Mouse (Mus musculus) midbrain, embryonic 13.5 days (tissue): ENCODE measurements around the gene Ubc. TPM values are rescaled to one million over a fixed set of nuclear protein-coding genes. Genes with fewer than 3 reads are reported as not detected.
"Not testable (repeated sequence)": the region's sequence is repeated elsewhere in the genome, so short reads cannot be mapped to it uniquely, and the experiment has no call there.

Source experiments
- ATAC-seq: fragments of 200-750 bp; cut with Nextera tagmentation; 2 replicates; pipeline ENCODE4 v1.8.0; 2017; ENCODE audit warnings: mild to moderate bottlenecking, moderate TSS enrichment, moderate library complexity
- H3K27ac ChIP-seq: fragments of 300-500 bp; sonication (generic); 2 replicates; pipeline ENCODE4 v1.5.1; 2015; ENCODE audit warnings: inconsistent platforms, mild to moderate bottlenecking, moderate library complexity
- H3K27me3 ChIP-seq: fragments of 300-500 bp; sonication (generic); 2 replicates; pipeline ENCODE4 v1.6.1; 2015; ENCODE audit warnings: mild to moderate bottlenecking, inconsistent platforms
- H3K36me3 ChIP-seq: fragments of 300-500 bp; sonication (generic); 2 replicates; pipeline ENCODE4 v1.6.1; 2015; ENCODE audit warnings: mild to moderate bottlenecking, inconsistent platforms
- H3K4me1 ChIP-seq: fragments of 300-500 bp; sonication (generic); replicated peaks from 2 replicates; pipeline ENCODE4 v1.6.1; 2015; ENCODE audit warnings: inconsistent platforms
- H3K4me2 ChIP-seq: fragments of 300-500 bp; sonication (generic); replicated peaks from 2 replicates; pipeline ENCODE4 v1.6.1; 2015; ENCODE audit warnings: moderate library complexity, mild to moderate bottlenecking, inconsistent platforms
- H3K4me3 ChIP-seq: fragments of 300-500 bp; sonication (generic); replicated peaks from 2 replicates; pipeline ENCODE4 v1.5.1; 2015; ENCODE audit warnings: mild to moderate bottlenecking, inconsistent platforms
- H3K9ac ChIP-seq: fragments of 300-500 bp; sonication (generic); replicated peaks from 2 replicates; pipeline ENCODE4 v1.6.1; 2015; ENCODE audit warnings: mild to moderate bottlenecking, inconsistent platforms
- H3K9me3 ChIP-seq: fragments of 300-500 bp; sonication (generic); 2 replicates; pipeline ENCODE4 v1.6.1; 2016; ENCODE audit warnings: mild to moderate bottlenecking, inconsistent platforms
- WGBS: fragments of 180-500 bp; shearing (Covaris S2); methylation state at CpG from one replicate; pipeline ENCODE4 v1.1.7; 2015; 5-methylcytosine and 5-hydroxymethylcytosine counted together
- polyA plus RNA-seq: library from polyadenylated mRNA; unstranded; fragments of >200 nt; fragmentation: Nextera tagmentation; extraction: Ambion mirVana; gene quantifications from 2 replicates; pipeline ENCODE4 v1.2.1, GENCODE M21; 2015

The Ubc gene
- 1,275 and 1,322 TPM in 2 replicates for polyA plus RNA-seq

DNA sequence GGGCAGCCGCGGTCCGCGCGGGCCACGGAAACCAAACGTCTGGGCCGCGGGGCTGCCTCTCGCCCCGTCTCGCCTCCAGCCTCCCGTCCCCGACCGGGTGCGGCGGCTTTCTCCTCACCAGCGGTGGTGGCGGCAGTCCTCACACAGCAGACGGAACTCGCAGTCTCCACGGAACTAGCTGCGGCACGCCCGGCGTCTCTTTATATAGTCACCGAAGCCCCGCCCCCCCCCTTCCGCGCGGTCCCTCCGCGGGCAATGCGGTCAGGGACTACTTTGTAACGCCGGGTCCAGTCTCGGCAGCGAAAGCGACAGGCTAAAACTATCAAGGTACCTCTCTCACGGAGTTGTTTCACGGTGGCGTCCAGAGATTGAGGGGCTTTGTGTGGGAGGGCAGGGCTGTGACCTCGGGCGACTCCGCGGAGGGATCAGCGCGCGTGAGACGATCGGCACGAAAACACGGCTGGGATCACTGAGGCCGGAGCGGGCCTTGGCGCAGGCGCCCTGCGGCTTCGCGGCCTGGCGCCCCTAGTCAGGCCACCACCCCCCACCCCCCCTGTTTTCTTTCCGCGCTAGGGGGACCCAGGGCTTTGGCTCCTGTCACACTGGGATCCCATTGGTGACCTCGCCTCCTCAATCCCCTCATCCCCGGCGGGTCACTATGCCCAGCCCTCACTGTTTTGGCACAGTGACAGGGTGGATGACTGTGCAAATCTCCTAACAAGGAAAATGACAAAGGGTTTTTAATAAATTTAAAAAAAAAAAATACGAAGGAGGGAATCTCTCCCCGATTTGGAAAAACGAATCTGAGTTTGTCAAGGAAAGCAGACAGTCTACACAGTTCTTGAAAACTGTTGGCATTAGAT lies at the start of gene Ubc:
Gene Ubc, minus strand, starts transcription at position 624 of the 863 bp plus-strand sequence.
- peak; percentile 55 for ATAC-seq
- Histone ChIP-seq H3K9ac (peak within 1 kb of the TSS; percentile 100), H3K27ac (peak within 1 kb of the TSS; percentile 98), H3K4me2 (peak within 1 kb of the TSS; percentile 100), H3K27me3 (no peaks in the 10 kb centered on the region), H3K9me3 (no peaks in the 10 kb centered on the region), H3K36me3 (peaks cover 12% of the 10 kb centered on the region), H3K4me1 (peaks cover 44% of the 10 kb centered on the region), H3K4me3 (peak within 1 kb of the TSS; percentile 99)
- under 1% methylated on average over 69 of the region's 69 CpGs for WGBS

DNA sequence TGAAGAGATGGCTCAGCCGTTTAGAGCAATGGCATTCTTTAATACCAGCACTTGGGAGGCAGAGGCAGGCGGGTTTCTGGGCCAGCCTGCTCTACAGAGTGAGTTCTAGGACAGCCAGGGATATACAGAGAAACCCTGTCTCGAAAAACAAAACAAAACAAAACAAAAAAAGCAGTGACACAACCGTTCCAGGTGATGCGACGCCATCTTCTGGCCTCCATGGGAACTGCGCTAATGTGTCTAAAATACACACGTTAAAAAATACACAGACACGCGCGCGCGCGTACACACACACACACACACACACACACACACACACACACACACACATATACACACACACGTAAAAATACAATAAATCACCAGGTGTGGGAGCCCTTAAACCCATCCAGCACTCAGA lies 44.3 kb upstream of the Ubc start:
- 60% methylated on average over 15 of the region's 15 CpGs for WGBS
- H3K27ac ChIP-seq, ATAC-seq, H3K27me3 ChIP-seq, H3K9ac ChIP-seq, H3K9me3 ChIP-seq: not testable (repeated sequence)
- Histone ChIP-seq H3K4me2 (peak overlapping the region; percentile 95), H3K36me3 (peaks cover 26% of the 10 kb centered on the region), H3K4me1 (peaks cover 13% of the 10 kb centered on the region), H3K4me3 (peak overlapping the region; percentile 91)

DNA sequence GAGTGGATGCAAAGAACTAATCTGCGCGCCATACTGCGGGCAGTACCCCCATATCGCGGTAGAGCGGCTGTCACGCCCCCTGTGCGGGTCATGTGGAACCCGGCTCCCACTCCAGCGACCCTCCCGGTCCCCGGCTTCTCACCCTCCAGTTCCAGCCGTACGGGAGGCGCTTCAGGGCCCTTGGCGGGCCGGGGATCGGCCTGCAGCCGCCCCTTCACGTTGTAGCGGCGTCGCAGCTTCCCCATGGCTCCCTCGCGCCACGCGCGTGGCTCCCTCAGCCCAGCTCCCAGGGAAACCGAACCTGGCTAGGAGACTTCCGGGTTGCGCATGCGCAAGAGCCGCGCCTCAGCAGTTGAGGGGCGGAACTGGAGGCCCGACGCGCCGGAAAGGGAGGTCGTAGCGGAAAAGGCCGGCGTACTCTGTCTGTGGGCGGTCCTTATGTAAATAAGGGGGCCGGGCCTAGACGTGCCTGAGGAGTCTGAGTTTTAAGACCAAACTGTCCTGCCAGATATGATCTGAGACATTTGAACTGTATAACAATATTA lies 43.9 kb upstream of the Ubc start, which contains the start of gene Dhx37:
Gene Dhx37, minus strand, starts transcription at position 329 of the 545 bp plus-strand sequence.
- WGBS: under 1% methylated on average over 46 of the region's 46 CpGs
- Histone ChIP-seq H3K36me3 (peaks cover 30% of the 10 kb centered on the region), H3K9me3 (no peaks in the 10 kb centered on the region), H3K27me3 (no peaks in the 10 kb centered on the region), H3K4me2 (peak within 1 kb of the TSS; percentile 95), H3K4me1 (peaks cover 13% of the 10 kb centered on the region), H3K4me3 (peak within 1 kb of the TSS; percentile 91), H3K9ac (peak within 1 kb of the TSS; percentile 94), H3K27ac (peak within 1 kb of the TSS; percentile 60; the same call in 1 of the 2 replicates)
- peak; percentile 97 for ATAC-seq

DNA sequence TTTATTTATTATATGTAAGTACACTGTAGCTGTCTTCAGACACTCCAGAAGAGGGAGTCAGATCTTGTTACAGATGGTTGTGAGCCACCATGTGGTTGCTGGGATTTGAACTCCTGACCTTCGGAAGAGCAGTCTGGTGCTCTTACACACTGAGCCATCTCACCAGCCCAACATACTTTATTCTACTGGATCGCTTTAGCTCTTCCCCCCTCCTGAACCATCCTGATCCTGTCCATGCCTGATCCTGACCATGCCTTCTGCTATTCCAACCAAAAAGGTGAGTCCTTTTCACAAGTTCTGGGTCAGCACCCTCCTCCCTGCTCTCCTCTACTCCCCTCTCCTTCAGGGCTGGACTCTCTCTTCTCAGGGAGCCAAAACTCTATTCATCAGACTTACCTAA lies 42.3 kb upstream of the Ubc start:
- peaks cover 46% of the 10 kb centered on the region for H3K36me3 ChIP-seq
- not testable (repeated sequence) for H3K27me3 ChIP-seq, ATAC-seq, H3K27ac ChIP-seq, H3K4me3 ChIP-seq, H3K9me3 ChIP-seq, H3K9ac ChIP-seq
- H3K4me1 ChIP-seq: peaks cover 13% of the 10 kb centered on the region
- WGBS: 98% methylated on average over 2 of the region's 2 CpGs
- peak overlapping the region; percentile 95; the same call in 1 of the 2 replicates for H3K4me2 ChIP-seq

DNA sequence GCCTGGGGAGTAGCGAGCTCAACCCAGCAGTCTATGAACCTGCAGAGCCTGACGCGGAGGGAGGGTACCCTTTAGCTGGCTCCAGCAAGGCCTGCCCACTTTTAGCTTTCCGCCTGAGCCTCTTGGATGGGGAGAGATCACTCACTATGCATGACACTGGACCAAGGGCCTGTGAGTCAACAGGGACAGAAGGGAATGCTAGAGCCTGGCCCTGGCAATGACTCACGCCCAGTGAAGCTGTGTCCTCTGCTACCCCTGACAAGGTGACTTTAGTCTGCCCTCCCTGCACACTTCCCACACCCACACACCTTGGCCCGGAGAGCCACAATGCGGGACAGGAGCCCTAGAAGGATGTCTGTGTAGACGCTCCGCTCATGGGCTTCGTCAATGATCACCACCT lies 36.3 kb upstream of the Ubc start:
- no peak for ATAC-seq

DNA sequence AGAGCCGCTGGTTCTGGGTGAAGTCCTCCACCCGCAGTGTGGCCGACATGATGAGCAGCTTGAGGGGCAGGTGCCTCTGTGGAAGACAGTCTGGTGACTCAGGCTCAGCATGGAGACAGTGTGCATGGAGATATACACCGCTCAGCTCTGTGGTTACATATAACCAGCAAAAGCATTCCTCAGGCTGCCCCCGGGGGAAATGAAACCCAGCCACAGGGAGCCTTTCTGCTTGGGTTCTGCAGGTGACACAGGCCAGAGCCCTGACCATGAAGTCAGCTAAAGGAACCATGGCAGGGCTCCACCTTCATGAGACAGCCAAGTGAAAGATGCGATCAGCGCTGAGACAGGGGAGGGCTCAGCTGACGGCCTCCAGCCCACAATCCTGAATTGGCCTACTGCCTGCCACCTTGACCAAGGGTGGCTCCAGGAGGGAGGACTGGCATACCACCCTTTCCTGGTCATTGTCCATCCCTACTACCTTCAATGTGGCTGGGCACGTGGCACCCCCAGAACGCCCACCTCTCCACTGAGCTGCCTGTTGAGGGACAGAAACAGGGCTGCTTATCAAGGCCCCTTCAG lies 35.8 kb upstream of the Ubc start:
- no peak for ATAC-seq
- no peaks in the 10 kb centered on the region for H3K9me3 ChIP-seq
- no peak overlapping the region for H3K9ac ChIP-seq
- H3K4me1 ChIP-seq: no peaks in the 10 kb centered on the region
- H3K4me3 ChIP-seq: no peak overlapping the region
- H3K27me3 ChIP-seq: no peaks in the 10 kb centered on the region
- H3K27ac ChIP-seq: no peak overlapping the region
- peaks cover 99% of the 10 kb centered on the region for H3K36me3 ChIP-seq
- 91% methylated on average over 10 of the region's 10 CpGs for WGBS
- no peak overlapping the region for H3K4me2 ChIP-seq

More for the DNA sequence above, 36.3 kb upstream of the Ubc start:
- Histone ChIP-seq H3K9me3 (no peaks in the 10 kb centered on the region), H3K9ac (no peak overlapping the region), H3K4me2 (no peak overlapping the region), H3K27me3 (no peaks in the 10 kb centered on the region), H3K4me3 (no peak overlapping the region), H3K36me3 (peaks cover 99% of the 10 kb centered on the region), H3K27ac (no peak overlapping the region), H3K4me1 (no peaks in the 10 kb centered on the region)
- 96% methylated on average over 10 of the region's 10 CpGs for WGBS

DNA sequence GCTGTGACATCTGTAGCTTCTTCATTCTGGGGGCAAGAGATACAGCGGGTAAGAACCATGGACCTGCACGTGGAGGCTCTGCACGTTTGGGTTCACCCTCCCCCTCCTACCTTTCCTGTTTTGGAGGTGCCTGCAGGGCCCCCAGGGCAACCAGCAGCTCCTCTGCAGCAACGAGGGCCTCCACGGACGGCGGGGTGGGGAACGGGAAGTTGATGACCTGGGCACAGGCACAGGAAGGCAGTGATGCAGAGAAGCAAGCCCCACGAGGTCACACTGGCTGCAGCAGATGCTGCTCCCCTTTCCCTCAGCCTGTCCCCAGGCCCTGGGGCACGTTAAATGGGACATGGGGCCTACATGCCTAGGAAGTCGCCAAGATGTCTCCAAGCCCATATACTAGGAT lies 29.1 kb upstream of the Ubc start:
- Histone ChIP-seq H3K27ac (no peak overlapping the region), H3K27me3 (no peaks in the 10 kb centered on the region), H3K9ac (no peak overlapping the region; the same call in 1 of the 2 replicates), H3K9me3 (no peaks in the 10 kb centered on the region), H3K4me3 (no peak overlapping the region), H3K4me2 (no peak overlapping the region), H3K4me1 (no peaks in the 10 kb centered on the region), H3K36me3 (peaks cover 97% of the 10 kb centered on the region)
- WGBS: 84% methylated on average over 11 of the region's 11 CpGs
- ATAC-seq: no peak

DNA sequence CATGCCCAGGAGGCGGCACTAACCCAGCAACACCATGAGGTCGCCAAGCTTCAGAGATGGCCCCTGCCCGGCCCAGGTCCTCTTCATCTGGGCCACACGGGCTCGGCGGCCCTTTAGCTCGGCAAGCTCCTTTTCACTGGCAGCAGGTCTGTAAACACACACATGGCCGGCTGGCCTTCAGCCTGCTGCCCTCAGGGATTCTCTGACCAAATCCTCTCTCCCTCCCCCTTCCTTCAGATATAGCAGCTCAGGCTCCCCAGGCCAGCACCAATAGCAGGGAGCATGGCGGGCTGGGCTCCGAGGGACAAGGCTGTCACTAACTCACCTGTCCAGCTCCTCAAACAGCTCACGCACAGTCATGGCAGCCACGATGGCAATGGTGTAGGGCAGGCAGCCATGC lies 28.6 kb upstream of the Ubc start:
- Histone ChIP-seq H3K9ac (no peak overlapping the region), H3K4me1 (no peaks in the 10 kb centered on the region), H3K27me3 (no peaks in the 10 kb centered on the region), H3K9me3 (no peaks in the 10 kb centered on the region), H3K36me3 (peaks cover 98% of the 10 kb centered on the region), H3K4me2 (no peak overlapping the region), H3K4me3 (no peak overlapping the region), H3K27ac (no peak overlapping the region)
- 90% methylated on average over 12 of the region's 12 CpGs for WGBS
- no peak for ATAC-seq

DNA sequence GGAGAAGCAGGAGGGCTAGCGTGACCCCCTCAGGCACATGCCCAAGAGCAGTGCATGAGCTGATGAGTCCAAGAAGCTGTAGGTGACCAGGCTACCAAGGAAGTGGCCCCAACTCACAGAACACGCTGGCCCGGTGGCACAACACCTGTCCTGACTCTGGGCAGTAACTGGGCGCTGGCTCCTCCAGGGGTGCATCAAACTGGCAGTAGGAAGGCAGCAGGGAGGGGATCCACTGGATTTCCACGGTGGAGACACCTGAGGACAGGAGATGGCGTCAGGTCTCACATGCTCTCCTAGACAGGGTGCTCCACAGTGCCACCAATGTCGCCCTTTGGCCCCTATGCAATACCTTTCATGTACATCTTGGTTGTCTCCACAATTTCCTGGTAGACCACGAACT lies 26.2 kb upstream of the Ubc start:
- Histone ChIP-seq H3K4me3 (no peak overlapping the region), H3K9ac (no peak overlapping the region), H3K36me3 (peaks cover 81% of the 10 kb centered on the region), H3K9me3 (no peaks in the 10 kb centered on the region), H3K4me1 (no peaks in the 10 kb centered on the region), H3K4me2 (no peak overlapping the region), H3K27ac (no peak overlapping the region), H3K27me3 (no peaks in the 10 kb centered on the region)
- 95% methylated on average over 8 of the region's 8 CpGs for WGBS
- ATAC-seq: no peak

DNA sequence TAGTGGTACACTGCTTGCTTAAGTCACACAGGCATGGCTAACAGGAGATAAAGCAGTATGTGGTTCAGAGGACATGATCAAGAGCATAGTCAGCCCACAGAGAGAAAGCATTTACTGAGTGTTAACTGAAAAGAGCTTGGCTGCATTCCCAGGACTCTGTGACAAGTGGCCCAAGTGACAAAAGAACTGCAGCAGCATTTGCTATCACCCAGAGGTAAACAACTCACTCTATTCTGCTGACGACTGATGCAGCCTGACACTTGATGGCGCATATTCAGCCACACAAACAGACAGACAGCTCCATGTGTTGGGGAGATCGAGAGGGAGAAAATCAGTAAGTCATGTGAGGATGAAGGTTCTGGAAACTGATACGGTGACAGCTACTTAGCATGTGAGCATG lies 23.8 kb upstream of the Ubc start:
- H3K9me3 ChIP-seq: no peaks in the 10 kb centered on the region
- peaks cover 58% of the 10 kb centered on the region for H3K36me3 ChIP-seq
- no peak overlapping the region for H3K27ac ChIP-seq
- no peak overlapping the region for H3K4me2 ChIP-seq
- WGBS: 78% methylated on average over 4 of the region's 4 CpGs
- H3K4me1 ChIP-seq: no peaks in the 10 kb centered on the region
- no peak overlapping the region for H3K9ac ChIP-seq
- H3K4me3 ChIP-seq: no peak overlapping the region
- no peak for ATAC-seq
- no peaks in the 10 kb centered on the region for H3K27me3 ChIP-seq

DNA sequence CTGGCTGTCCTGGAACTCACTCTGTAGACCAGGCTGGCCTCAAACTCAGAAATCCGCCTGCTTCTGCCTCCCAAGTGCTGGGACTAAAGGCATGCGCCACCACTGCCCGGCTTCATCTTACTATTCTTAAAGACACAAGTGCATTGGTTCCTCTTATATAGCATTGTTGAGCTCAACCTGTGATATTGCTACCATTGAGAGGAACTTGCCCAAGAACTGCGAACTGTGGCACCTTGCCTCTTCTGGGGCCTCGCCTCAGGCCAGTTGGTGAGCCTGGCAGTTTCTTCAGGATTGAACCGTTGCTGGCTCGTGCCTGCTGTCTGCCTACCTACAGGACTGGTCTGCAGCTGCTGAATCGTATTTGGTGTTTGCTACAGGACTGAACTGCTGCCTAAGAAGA lies 22.5 kb upstream of the Ubc start:
- H3K4me3 ChIP-seq, H3K9ac ChIP-seq, H3K27ac ChIP-seq, H3K4me2 ChIP-seq, H3K4me1 ChIP-seq, H3K9me3 ChIP-seq, ATAC-seq, H3K27me3 ChIP-seq: not testable (repeated sequence)
- peaks cover 46% of the 10 kb centered on the region for H3K36me3 ChIP-seq
- 91% methylated on average over 8 of the region's 8 CpGs for WGBS

DNA sequence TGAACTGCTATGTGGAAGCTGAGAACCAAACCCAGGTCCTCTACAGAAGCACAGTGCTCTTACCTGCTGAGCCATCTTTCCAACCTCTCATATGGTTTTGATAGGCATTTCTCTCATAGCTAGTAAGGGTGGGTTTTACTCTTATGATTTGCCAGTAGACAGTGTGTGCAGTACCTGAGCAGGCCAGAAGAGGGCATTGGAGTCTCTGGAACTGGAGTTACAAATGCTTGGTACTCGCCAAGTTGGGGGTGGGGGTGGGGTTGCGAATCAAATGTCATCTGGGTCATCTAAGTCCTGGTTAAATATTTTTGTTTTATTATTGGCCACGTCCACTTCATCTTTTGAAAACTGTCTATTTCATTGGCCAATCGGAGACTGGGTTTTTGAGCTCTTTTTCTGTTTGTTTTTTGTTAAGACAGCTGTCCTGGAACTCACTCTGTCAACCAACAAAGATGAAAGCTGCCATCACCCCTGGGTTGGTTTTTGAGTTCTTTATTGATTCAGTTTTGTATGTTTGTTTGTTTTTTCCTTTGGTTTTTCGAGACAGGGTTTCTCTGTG lies 22.0 kb upstream of the Ubc start:
- Histone ChIP-seq H3K27me3 (no peaks in the 10 kb centered on the region), H3K9ac (no peak overlapping the region), H3K4me2 (no peak overlapping the region), H3K4me1 (peaks cover 5% of the 10 kb centered on the region), H3K27ac (no peak overlapping the region), H3K36me3 (peaks cover 41% of the 10 kb centered on the region), H3K9me3 (no peaks in the 10 kb centered on the region), H3K4me3 (no peak overlapping the region)
- ATAC-seq: no peak
- WGBS: 64% methylated on average over 5 of the region's 5 CpGs
